Mouse (Mus musculus) CD4-positive, CD25-positive, alpha-beta regulatory T cell, adult 2 months (primary cell): ENCODE results near the gene Lin52.

Experiments used
- DNase-seq: peaks from one replicate; pipeline ENCODE4 v3.0.0-alpha.2; 2012; ENCODE audit warnings: low read depth, low spot score

Gene Lin52

GRCm38 (mm10) chr12:84539537-84539936, 88.3 kb downstream of the Lin52 start:
- peak; percentile 50 for DNase-seq

GRCm38 (mm10) chr12:84541391-84541958, 90.3 kb downstream of the Lin52 start:
- DNase-seq: no peak

GRCm38 (mm10) chr12:84546028-84546427, 94.8 kb downstream of the Lin52 start:
- peak; percentile 73 for DNase-seq

GRCm38 (mm10) chr12:84546577-84547085, 95.4 kb downstream of the Lin52 start:
- no peak for DNase-seq

GRCm38 (mm10) chr12:84548251-84548650, 97.0 kb downstream of the Lin52 start:
- no peak for DNase-seq

GRCm38 (mm10) chr12:84555218-84555617, 104.0 kb downstream of the Lin52 start:
- DNase-seq: no peak

- DNase-seq: peak; percentile 36
Measured at GRCm38 (mm10) chr12:84562558-84562957, 111.3 kb downstream of the Lin52 start.

GRCm38 (mm10) chr12:84567576-84567975, 116.4 kb downstream of the Lin52 start:
- no peak for DNase-seq

GRCm38 (mm10) chr12:84569336-84569970, 118.2 kb downstream of the Lin52 start, which contains the start of gene Vsx2:
Vsx2 (plus strand) TSS chr12:84569762.
- DNase-seq: no peak

GRCm38 (mm10) chr12:84569976-84570693, 118.9 kb downstream of the Lin52 start:
- DNase-seq: no peak

GRCm38 (mm10) chr12:84570694-84571415, 119.6 kb downstream of the Lin52 start:
- DNase-seq: no peak

- peak; percentile 56 for DNase-seq
Measured at GRCm38 (mm10) chr12:84571466-84572340, 120.5 kb downstream of the Lin52 start.

- DNase-seq: no peak
Measured at GRCm38 (mm10) chr12:84572341-84572720, 121.1 kb downstream of the Lin52 start.

- DNase-seq: no peak
Measured at GRCm38 (mm10) chr12:84573094-84573493, 121.9 kb downstream of the Lin52 start.

- DNase-seq: no peak
Measured at GRCm38 (mm10) chr12:84577768-84578439, 126.7 kb downstream of the Lin52 start.

GRCm38 (mm10) chr12:84578440-84578770, 127.2 kb downstream of the Lin52 start:
- no peak for DNase-seq

GRCm38 (mm10) chr12:84581285-84581684, 130.1 kb downstream of the Lin52 start:
- DNase-seq: peak; percentile 47

GRCm38 (mm10) chr12:84589825-84590761, 138.9 kb downstream of the Lin52 start:
- DNase-seq: peak; percentile 94
